Mouse (Mus musculus) midbrain, embryonic 13.5 days (tissue): ENCODE results near the gene Cadm2. TPM values are rescaled to one million over a fixed set of nuclear protein-coding genes. Genes with fewer than 3 reads are reported as not detected.

Experiments
- ATAC-seq: fragments of 200-750 bp; cut with Nextera tagmentation; 2 replicates; pipeline ENCODE4 v1.8.0; 2017; ENCODE audit warnings: mild to moderate bottlenecking, moderate TSS enrichment, moderate library complexity
- H3K27ac ChIP-seq: fragments of 300-500 bp; sonication (generic); 2 replicates; pipeline ENCODE4 v1.5.1; 2015; ENCODE audit warnings: inconsistent platforms, mild to moderate bottlenecking, moderate library complexity
- H3K27me3 ChIP-seq: fragments of 300-500 bp; sonication (generic); 2 replicates; pipeline ENCODE4 v1.6.1; 2015; ENCODE audit warnings: mild to moderate bottlenecking, inconsistent platforms
- H3K36me3 ChIP-seq: fragments of 300-500 bp; sonication (generic); 2 replicates; pipeline ENCODE4 v1.6.1; 2015; ENCODE audit warnings: mild to moderate bottlenecking, inconsistent platforms
- H3K4me1 ChIP-seq: fragments of 300-500 bp; sonication (generic); replicated peaks from 2 replicates; pipeline ENCODE4 v1.6.1; 2015; ENCODE audit warnings: inconsistent platforms
- H3K4me2 ChIP-seq: fragments of 300-500 bp; sonication (generic); replicated peaks from 2 replicates; pipeline ENCODE4 v1.6.1; 2015; ENCODE audit warnings: moderate library complexity, mild to moderate bottlenecking, inconsistent platforms
- H3K4me3 ChIP-seq: fragments of 300-500 bp; sonication (generic); replicated peaks from 2 replicates; pipeline ENCODE4 v1.5.1; 2015; ENCODE audit warnings: mild to moderate bottlenecking, inconsistent platforms
- H3K9ac ChIP-seq: fragments of 300-500 bp; sonication (generic); replicated peaks from 2 replicates; pipeline ENCODE4 v1.6.1; 2015; ENCODE audit warnings: mild to moderate bottlenecking, inconsistent platforms
- H3K9me3 ChIP-seq: fragments of 300-500 bp; sonication (generic); 2 replicates; pipeline ENCODE4 v1.6.1; 2016; ENCODE audit warnings: mild to moderate bottlenecking, inconsistent platforms
- WGBS: fragments of 180-500 bp; shearing (Covaris S2); methylation state at CpG from one replicate; pipeline ENCODE4 v1.1.7; 2015; 5-methylcytosine and 5-hydroxymethylcytosine counted together
- polyA plus RNA-seq: library from polyadenylated mRNA; unstranded; fragments of >200 nt; fragmentation: Nextera tagmentation; extraction: Ambion mirVana; gene quantifications from 2 replicates; pipeline ENCODE4 v1.2.1, GENCODE M21; 2015

Cadm2 gene
- polyA plus RNA-seq, 1 experiment from 2014 or later, result 29.1 TPM

GRCm38 (mm10) chr16:67608499-67608898 is 12.2 kb downstream of the Cadm2 start:
- Histone ChIP-seq H3K9ac (no peak overlapping the region), H3K4me1 (peaks cover 20% of the 10 kb centered on the region), H3K27ac (no peak overlapping the region), H3K27me3 (no peaks in the 10 kb centered on the region), H3K4me2 (no peak overlapping the region), H3K9me3 (no peaks in the 10 kb centered on the region), H3K4me3 (no peak overlapping the region), H3K36me3 (no peaks in the 10 kb centered on the region)
- 74% methylated on average over 3 of the region's 3 CpGs for WGBS
- no peak for ATAC-seq

GRCm38 (mm10) chr16:67605661-67606060 is 15.0 kb downstream of the Cadm2 start:
- Histone ChIP-seq H3K9me3 (no peaks in the 10 kb centered on the region), H3K4me2 (no peak overlapping the region), H3K27me3 (no peaks in the 10 kb centered on the region), H3K27ac (no peak overlapping the region), H3K4me1 (peaks cover 12% of the 10 kb centered on the region), H3K36me3 (no peaks in the 10 kb centered on the region), H3K9ac (no peak overlapping the region), H3K4me3 (no peak overlapping the region)
- 67% methylated on average over 6 of the region's 6 CpGs for WGBS
- no peak for ATAC-seq

- Histone ChIP-seq H3K4me2 (no peak overlapping the region), H3K9ac (no peak overlapping the region), H3K27me3 (no peaks in the 10 kb centered on the region), H3K27ac (no peak overlapping the region), H3K36me3 (no peaks in the 10 kb centered on the region), H3K9me3 (no peaks in the 10 kb centered on the region), H3K4me1 (peaks cover 4% of the 10 kb centered on the region; the same call in 1 of the 2 replicates), H3K4me3 (no peak overlapping the region)
- ATAC-seq, result no peak
- 65% methylated on average over 9 of the region's 9 CpGs for WGBS
Measured at GRCm38 (mm10) chr16:67599981-67600380, 20.7 kb downstream of the Cadm2 start.

GRCm38 (mm10) chr16:67598841-67599240 is 21.9 kb downstream of the Cadm2 start:
- no peak overlapping the region for H3K4me2 ChIP-seq
- no peaks in the 10 kb centered on the region for H3K9me3 ChIP-seq
- no peak overlapping the region for H3K9ac ChIP-seq
- H3K27ac ChIP-seq, result no peak overlapping the region
- H3K27me3 ChIP-seq, result no peaks in the 10 kb centered on the region
- WGBS, result 61% methylated on average over 4 of the region's 4 CpGs
- peak; percentile 60; the same call in 1 of the 2 replicates for ATAC-seq
- H3K4me1 ChIP-seq, result peaks cover 4% of the 10 kb centered on the region; the same call in 1 of the 2 replicates
- no peak overlapping the region for H3K4me3 ChIP-seq
- no peaks in the 10 kb centered on the region for H3K36me3 ChIP-seq

GRCm38 (mm10) chr16:67591015-67591414 is 29.7 kb downstream of the Cadm2 start:
- H3K36me3 ChIP-seq, result no peaks in the 10 kb centered on the region
- no peak overlapping the region for H3K27ac ChIP-seq
- no peaks in the 10 kb centered on the region for H3K27me3 ChIP-seq
- H3K4me1 ChIP-seq, result no peaks in the 10 kb centered on the region
- H3K4me2 ChIP-seq, result no peak overlapping the region
- 92% methylated on average over 6 of the region's 6 CpGs for WGBS
- ATAC-seq, result no peak
- no peak overlapping the region for H3K9ac ChIP-seq
- no peaks in the 10 kb centered on the region for H3K9me3 ChIP-seq
- H3K4me3 ChIP-seq, result no peak overlapping the region

GRCm38 (mm10) chr16:67578842-67579517 is 41.7 kb downstream of the Cadm2 start:
- no peak overlapping the region for H3K27ac ChIP-seq
- 87% methylated on average over 11 of the region's 11 CpGs for WGBS
- ATAC-seq, result no peak
- H3K9me3 ChIP-seq, result no peaks in the 10 kb centered on the region
- H3K27me3 ChIP-seq, result no peaks in the 10 kb centered on the region
- H3K36me3 ChIP-seq, result no peaks in the 10 kb centered on the region
- H3K9ac ChIP-seq, result no peak overlapping the region
- H3K4me2 ChIP-seq, result no peak overlapping the region
- no peaks in the 10 kb centered on the region for H3K4me1 ChIP-seq
- H3K4me3 ChIP-seq, result no peak overlapping the region

GRCm38 (mm10) chr16:67575557-67575956 is 45.2 kb downstream of the Cadm2 start:
- no peaks in the 10 kb centered on the region for H3K36me3 ChIP-seq
- no peak overlapping the region for H3K4me2 ChIP-seq
- 66% methylated on average over 5 of the region's 5 CpGs for WGBS
- no peaks in the 10 kb centered on the region for H3K9me3 ChIP-seq
- ATAC-seq, result no peak
- H3K4me3 ChIP-seq, result no peak overlapping the region
- no peaks in the 10 kb centered on the region for H3K4me1 ChIP-seq
- H3K9ac ChIP-seq, result no peak overlapping the region
- H3K27me3 ChIP-seq, result no peaks in the 10 kb centered on the region
- H3K27ac ChIP-seq, result no peak overlapping the region

GRCm38 (mm10) chr16:67526992-67527391 is 93.7 kb downstream of the Cadm2 start:
- H3K27ac ChIP-seq, result no peak overlapping the region
- no peak overlapping the region for H3K4me2 ChIP-seq
- H3K9ac ChIP-seq, result no peak overlapping the region
- 91% methylated on average over 1 of the region's 1 CpGs for WGBS
- H3K4me3 ChIP-seq, result no peak overlapping the region
- H3K36me3 ChIP-seq, result no peaks in the 10 kb centered on the region
- ATAC-seq, result no peak
- no peaks in the 10 kb centered on the region for H3K4me1 ChIP-seq
- no peaks in the 10 kb centered on the region for H3K27me3 ChIP-seq
- H3K9me3 ChIP-seq, result no peaks in the 10 kb centered on the region

GRCm38 (mm10) chr16:67524878-67525277 is 95.8 kb downstream of the Cadm2 start:
- Histone ChIP-seq H3K4me2 (no peak overlapping the region), H3K27me3 (no peaks in the 10 kb centered on the region), H3K27ac (no peak overlapping the region), H3K36me3 (no peaks in the 10 kb centered on the region), H3K4me3 (no peak overlapping the region), H3K4me1 (no peaks in the 10 kb centered on the region), H3K9ac (no peak overlapping the region), H3K9me3 (no peaks in the 10 kb centered on the region)
- WGBS, result 90% methylated on average over 1 of the region's 1 CpGs
- ATAC-seq, result no peak

- no peaks in the 10 kb centered on the region for H3K9me3 ChIP-seq
- H3K9ac ChIP-seq, result no peak overlapping the region
- no peak overlapping the region for H3K4me2 ChIP-seq
- 74% methylated on average over 3 of the region's 3 CpGs for WGBS
- 0 out of 2 replicates have a peak, but pooled peaks cover 4% of the 10 kb centered on the region for H3K4me1 ChIP-seq
- H3K27me3 ChIP-seq, result no peaks in the 10 kb centered on the region
- no peaks in the 10 kb centered on the region for H3K36me3 ChIP-seq
- H3K27ac ChIP-seq, result no peak overlapping the region
- H3K4me3 ChIP-seq, result no peak overlapping the region
- ATAC-seq, result no peak
Measured at GRCm38 (mm10) chr16:67518311-67518710, 102.4 kb downstream of the Cadm2 start.

- no peak overlapping the region for H3K4me2 ChIP-seq
- ATAC-seq, result no peak
- no peak overlapping the region for H3K9ac ChIP-seq
- 87% methylated on average over 4 of the region's 4 CpGs for WGBS
- H3K4me1 ChIP-seq, result 0 out of 2 replicates have a peak, but pooled peaks cover 4% of the 10 kb centered on the region
- no peaks in the 10 kb centered on the region for H3K9me3 ChIP-seq
- no peak overlapping the region for H3K4me3 ChIP-seq
- no peaks in the 10 kb centered on the region for H3K27me3 ChIP-seq
- H3K36me3 ChIP-seq, result no peaks in the 10 kb centered on the region
- no peak overlapping the region for H3K27ac ChIP-seq
Measured at GRCm38 (mm10) chr16:67515549-67515948, 105.2 kb downstream of the Cadm2 start.

GRCm38 (mm10) chr16:67509079-67509478 is 111.6 kb downstream of the Cadm2 start:
- Histone ChIP-seq H3K36me3 (no peaks in the 10 kb centered on the region), H3K4me3 (no peak overlapping the region), H3K4me2 (no peak overlapping the region), H3K27me3 (no peaks in the 10 kb centered on the region), H3K9ac (no peak overlapping the region), H3K4me1 (no peaks in the 10 kb centered on the region), H3K27ac (no peak overlapping the region), H3K9me3 (no peaks in the 10 kb centered on the region)
- no peak for ATAC-seq
- 82% methylated on average over 9 of the region's 9 CpGs for WGBS

- H3K36me3 ChIP-seq, result no peaks in the 10 kb centered on the region
- H3K27me3 ChIP-seq, result no peaks in the 10 kb centered on the region
- H3K4me1 ChIP-seq, result 0 out of 2 replicates have a peak, but pooled peaks cover 3% of the 10 kb centered on the region
- no peak for ATAC-seq
- H3K9me3 ChIP-seq, result no peaks in the 10 kb centered on the region
- H3K4me3 ChIP-seq, result no peak overlapping the region
- no peak overlapping the region for H3K27ac ChIP-seq
- H3K9ac ChIP-seq, result no peak overlapping the region
- WGBS, result 75% methylated on average over 7 of the region's 7 CpGs
- H3K4me2 ChIP-seq, result no peak overlapping the region
Measured at GRCm38 (mm10) chr16:67482542-67482941, 138.2 kb downstream of the Cadm2 start.
